Mouse (Mus musculus): ENCODE data around the gene Serinc2.

DNA sequence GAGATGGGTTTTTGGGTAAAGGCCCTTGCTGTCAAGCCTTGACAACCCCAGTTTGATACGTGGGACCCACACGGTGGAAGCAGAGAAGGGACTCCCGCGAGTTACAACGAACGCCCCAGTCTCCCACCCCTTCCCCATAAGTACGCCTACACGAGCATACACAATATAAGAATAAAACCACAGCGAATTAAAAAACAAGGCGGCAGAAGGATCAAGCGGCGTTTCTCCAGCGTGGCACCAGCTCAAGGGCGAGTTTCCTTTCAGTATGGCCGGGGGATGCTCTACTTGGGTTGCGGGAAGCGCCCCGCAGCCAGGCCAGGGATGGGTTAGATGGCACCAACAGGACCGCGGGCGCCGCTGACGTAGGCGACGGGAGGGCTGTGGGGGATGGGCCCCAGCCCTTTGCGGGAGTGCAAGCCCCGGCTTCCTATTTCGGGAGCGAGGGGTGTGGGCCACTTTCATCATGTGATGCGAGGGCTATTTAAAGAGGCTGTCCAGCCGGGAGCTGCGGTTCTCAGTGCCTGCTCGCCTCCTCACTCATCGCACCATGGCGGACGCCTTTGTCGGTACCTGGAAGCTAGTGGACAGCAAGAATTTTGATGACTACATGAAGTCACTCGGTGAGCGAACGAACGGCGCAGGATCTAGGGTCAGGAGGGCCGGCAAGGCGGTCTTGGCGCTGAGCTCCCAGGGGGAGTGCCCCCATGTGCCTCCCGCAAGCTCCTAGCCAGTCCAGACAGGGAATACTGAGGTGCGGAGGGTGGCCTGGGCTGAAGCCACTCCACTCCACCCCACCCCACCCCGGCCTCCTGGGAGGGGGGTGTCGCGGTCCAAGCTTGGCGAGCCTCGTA lies 29.5 kb upstream of the Serinc2 start, which contains the start of the genes Fabp3 and Gm10570:
- TF ChIP-seq POLR2A (IDR thresholded peaks at IDR 0.05; ENCODE audit: borderline replicate concordance, extremely low read depth, insufficient read depth, insufficient read length, poor library complexity, severe bottlenecking) (no peak), CTCF (IDR thresholded peaks at IDR 0.05; ENCODE audit: borderline replicate concordance, extremely low read depth, insufficient read depth, insufficient read length) (no peak)

All from brain, embryonic 14.5 days (tissue).